Mouse (Mus musculus): ENCODE measurements at regions not wholly inside any gene's neighbourhood (a gene's known extent, or its start where the extent isn't known, plus 50 kb on each side); places are given as distances from the start of the nearest gene placed in this dataset.

- no peak for TF ChIP-seq CTCF (IDR thresholded peaks at IDR 0.05; ENCODE audit: low read depth, low read length)
- no peak for TF ChIP-seq TAL1 (conservative IDR thresholded peaks at IDR 0.05; ENCODE audit: low read depth, low read length)
- TF ChIP-seq GATA1 (IDR thresholded peaks at IDR 0.05; ENCODE audit: borderline replicate concordance, low read length), result no peak
- TF ChIP-seq POLR2AphosphoS5 (IDR thresholded peaks at IDR 0.05; ENCODE audit: insufficient replicate concordance, low read depth, low read length), result no peak
Observed at GRCm38 (mm10) chr10:98417807-98418743, 496.1 kb upstream of the Atp2b1 start.
